Mouse (Mus musculus) stomach, postnatal 0 days (tissue): ENCODE measurements around the gene Copa.

Experiments used
- CTCF ChIP-seq: IDR thresholded peaks from 2 replicates; pipeline ENCODE4 v1.5.1; 2016; ENCODE audit warnings: antibody characterized with exemption, low read depth, mild to moderate bottlenecking, moderate library complexity
- EP300 ChIP-seq: optimal IDR thresholded peaks from 2 replicates; pipeline ENCODE3; 2016; ENCODE audit warnings: antibody characterized with exemption

GRCm38 (mm10) chr1:172154536-172154935 lies 72.2 kb downstream of the Copa start:
- TF ChIP-seq CTCF, result no peak
- no peak for TF ChIP-seq EP300
